Mouse (Mus musculus): ENCODE data around the gene Thoc5. TPM values are rescaled to one million over a fixed set of nuclear protein-coding genes. Genes with fewer than 3 reads are reported as not detected.

Gene Thoc5
- polyA plus RNA-seq, 1 experiment from 2014 or later, result 56.1 TPM

DNA sequence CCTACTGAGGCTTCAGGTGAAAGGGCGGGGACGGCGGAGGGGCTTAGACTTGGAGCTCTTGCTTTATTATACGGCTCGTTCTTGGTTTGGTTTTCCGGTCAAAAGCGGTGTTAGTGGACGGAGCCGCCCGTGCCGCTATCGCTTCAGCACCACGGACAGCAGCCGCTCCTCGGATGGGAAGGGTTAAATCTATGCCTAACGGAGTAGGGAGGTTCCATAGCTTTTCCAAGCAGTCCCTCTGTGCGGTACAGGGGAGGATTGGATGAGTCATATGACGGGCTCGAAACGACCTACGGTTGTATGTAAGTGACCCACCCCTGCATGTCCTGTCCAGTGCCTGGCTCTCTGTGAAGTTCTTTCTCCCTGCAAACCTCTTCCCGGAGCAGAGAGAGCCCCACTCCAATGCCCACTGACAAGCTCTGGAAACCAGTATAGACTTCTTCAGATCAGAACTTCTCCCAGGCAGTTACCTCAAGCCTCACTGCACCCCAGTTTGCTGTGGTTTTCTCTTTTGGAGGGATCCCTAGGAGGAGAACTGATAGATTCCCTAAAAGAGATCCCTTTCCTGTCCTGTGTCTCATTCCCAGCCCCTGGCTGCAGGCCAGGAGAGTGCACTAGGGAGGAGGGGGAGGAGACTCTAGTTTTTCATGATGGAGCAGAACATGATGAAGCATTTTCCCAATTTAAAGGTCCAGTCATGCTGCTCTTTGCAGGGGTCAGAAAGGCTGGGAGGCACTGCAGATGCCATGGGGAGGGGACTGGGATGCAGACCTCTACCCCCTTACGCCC lies 54.3 kb downstream of the Thoc5 start:
- peaks cover 7% of the 10 kb centered on the region; the same call in 1 of the 2 replicates for H3K4me1 ChIP-seq (ENCODE audit: control insufficient read depth, insufficient read depth, low read length)
- H3K27me3 ChIP-seq (ENCODE audit: control insufficient read depth, insufficient read depth, low read length), result peaks cover 67% of the 10 kb centered on the region
- no peak overlapping the region for H3K4me2 ChIP-seq (ENCODE audit: low read depth, low read length)
- no peak for ATAC-seq (replicated peaks; ENCODE audit: insufficient number of reproducible peaks, low FRiP score, low TSS enrichment, low read depth)
- WGBS, result 6% methylated on average over 23 of the region's 23 CpGs
- no peaks in the 10 kb centered on the region for H3K9me3 ChIP-seq (replicated peaks; ENCODE audit: control insufficient read depth, low read length)
- H3K4me3 ChIP-seq (ENCODE audit: low read depth, low read length), result no peak overlapping the region
- H3K9ac ChIP-seq (replicated peaks; ENCODE audit: low read length), result no peak overlapping the region
- no peaks in the 10 kb centered on the region for H3K36me3 ChIP-seq (replicated peaks; ENCODE audit: control insufficient read depth, insufficient read depth, low read depth, low read length)
- H3K27ac ChIP-seq (replicated peaks; ENCODE audit: low read depth, low read length), result no peak overlapping the region
- peak; percentile 87 for DNase-seq (ENCODE audit: low spot score)

DNA sequence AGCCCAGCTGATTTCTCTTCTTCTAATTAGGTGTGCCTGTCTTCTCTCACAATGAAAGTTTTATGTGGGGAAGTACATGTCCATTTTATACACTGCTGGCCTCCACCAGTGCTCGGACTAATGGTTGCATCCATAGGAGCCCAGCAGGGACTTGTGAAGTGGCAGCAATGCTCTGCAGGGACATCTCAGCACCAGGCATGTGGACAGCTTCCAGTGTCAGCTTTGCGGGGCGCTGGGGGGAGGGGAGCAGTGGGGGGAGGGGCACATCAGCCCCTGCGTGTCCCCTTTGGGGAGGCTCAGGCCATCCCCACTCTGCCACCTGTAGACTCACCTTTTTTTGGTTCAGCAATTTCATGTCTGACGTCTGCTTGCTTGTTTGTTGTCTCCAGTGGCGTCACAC lies 58.3 kb downstream of the Thoc5 start:
- no peaks in the 10 kb centered on the region for H3K4me1 ChIP-seq (ENCODE audit: control insufficient read depth, insufficient read depth, low read length)
- no peaks in the 10 kb centered on the region for H3K36me3 ChIP-seq (replicated peaks; ENCODE audit: control insufficient read depth, insufficient read depth, low read depth, low read length)
- no peak overlapping the region for H3K9ac ChIP-seq (replicated peaks; ENCODE audit: low read length)
- H3K27me3 ChIP-seq (ENCODE audit: control insufficient read depth, insufficient read depth, low read length), result peaks cover 35% of the 10 kb centered on the region
- 7% methylated on average over 4 of the region's 6 CpGs for WGBS
- H3K27ac ChIP-seq (replicated peaks; ENCODE audit: low read depth, low read length), result no peak overlapping the region
- ATAC-seq (replicated peaks; ENCODE audit: insufficient number of reproducible peaks, low FRiP score, low TSS enrichment, low read depth), result no peak
- peak; percentile 30 for DNase-seq (ENCODE audit: low spot score)
- H3K4me2 ChIP-seq (ENCODE audit: low read depth, low read length), result no peak overlapping the region
- no peaks in the 10 kb centered on the region for H3K9me3 ChIP-seq (replicated peaks; ENCODE audit: control insufficient read depth, low read length)
- no peak overlapping the region for H3K4me3 ChIP-seq (ENCODE audit: low read depth, low read length)

DNA sequence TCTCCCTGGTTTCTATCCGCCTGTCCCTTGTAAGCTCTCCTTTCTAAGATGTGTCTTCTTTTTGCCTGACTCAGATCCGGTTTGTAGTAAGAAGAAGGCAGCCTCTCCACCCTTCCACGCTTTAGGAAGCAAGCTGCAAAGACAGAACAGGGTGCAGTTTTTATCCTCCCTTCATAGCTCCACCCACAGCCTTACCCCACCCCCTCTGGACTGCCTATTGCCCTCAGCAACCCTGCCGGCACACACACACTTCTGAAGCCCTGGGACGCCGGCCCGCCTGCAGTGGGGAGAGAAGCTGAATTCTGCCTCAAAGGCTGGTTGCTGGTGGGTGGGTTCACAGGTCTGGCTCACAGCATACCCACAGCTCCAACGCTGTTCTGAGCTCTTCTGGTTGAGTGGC lies 58.8 kb downstream of the Thoc5 start:
- Histone ChIP-seq H3K27me3 (ENCODE audit: control insufficient read depth, insufficient read depth, low read length) (peaks cover 30% of the 10 kb centered on the region), H3K27ac (replicated peaks; ENCODE audit: low read depth, low read length) (no peak overlapping the region), H3K4me3 (ENCODE audit: low read depth, low read length) (no peak overlapping the region), H3K36me3 (replicated peaks; ENCODE audit: control insufficient read depth, insufficient read depth, low read depth, low read length) (no peaks in the 10 kb centered on the region), H3K4me2 (ENCODE audit: low read depth, low read length) (no peak overlapping the region), H3K4me1 (ENCODE audit: control insufficient read depth, insufficient read depth, low read length) (no peaks in the 10 kb centered on the region), H3K9ac (replicated peaks; ENCODE audit: low read length) (no peak overlapping the region), H3K9me3 (replicated peaks; ENCODE audit: control insufficient read depth, low read length) (no peaks in the 10 kb centered on the region)
- DNase-seq (ENCODE audit: low spot score) (no peak), ATAC-seq (replicated peaks; ENCODE audit: insufficient number of reproducible peaks, low FRiP score, low TSS enrichment, low read depth) (no peak)
- WGBS, result 0% methylated on average over 8 of the region's 8 CpGs

DNA sequence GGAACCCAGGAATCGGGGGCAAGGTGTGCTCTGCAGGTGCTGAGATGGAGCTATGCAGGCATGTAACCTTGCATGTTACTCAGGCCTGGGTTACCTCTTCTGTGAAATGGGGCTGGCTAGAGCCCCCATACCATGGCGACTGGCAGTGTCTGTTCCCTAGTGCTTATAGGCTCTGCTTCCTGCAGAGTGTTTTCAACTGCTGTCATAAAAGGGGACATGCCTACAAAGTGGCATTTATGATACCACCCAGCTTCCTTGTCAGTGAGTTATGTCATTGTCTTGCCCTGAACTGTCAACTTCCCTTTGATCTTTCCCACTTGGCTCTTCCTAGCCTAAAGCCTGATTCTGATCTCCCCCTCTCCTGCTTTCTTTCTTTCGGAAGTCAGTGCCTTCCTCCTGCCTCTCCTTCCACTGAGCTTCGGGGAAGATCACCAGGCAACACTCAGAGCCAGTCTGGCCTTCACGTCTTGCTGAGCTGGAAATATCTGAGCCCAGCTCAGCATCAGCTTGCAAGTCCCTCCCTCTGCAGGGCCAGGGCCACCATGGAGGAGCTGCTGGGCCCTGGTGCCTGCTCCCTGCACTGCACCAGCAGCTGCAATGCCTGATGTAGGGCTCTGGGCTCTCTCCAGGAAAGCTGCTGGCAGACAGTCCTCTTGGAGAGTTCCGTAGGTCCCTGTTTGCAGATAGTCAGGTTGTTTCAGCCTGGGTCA lies 68.1 kb downstream of the Thoc5 start:
- no peak for ATAC-seq (replicated peaks; ENCODE audit: insufficient number of reproducible peaks, low FRiP score, low TSS enrichment, low read depth)
- no peaks in the 10 kb centered on the region for H3K4me1 ChIP-seq (ENCODE audit: control insufficient read depth, insufficient read depth, low read length)
- 64% methylated on average over 6 of the region's 6 CpGs for WGBS

DNA sequence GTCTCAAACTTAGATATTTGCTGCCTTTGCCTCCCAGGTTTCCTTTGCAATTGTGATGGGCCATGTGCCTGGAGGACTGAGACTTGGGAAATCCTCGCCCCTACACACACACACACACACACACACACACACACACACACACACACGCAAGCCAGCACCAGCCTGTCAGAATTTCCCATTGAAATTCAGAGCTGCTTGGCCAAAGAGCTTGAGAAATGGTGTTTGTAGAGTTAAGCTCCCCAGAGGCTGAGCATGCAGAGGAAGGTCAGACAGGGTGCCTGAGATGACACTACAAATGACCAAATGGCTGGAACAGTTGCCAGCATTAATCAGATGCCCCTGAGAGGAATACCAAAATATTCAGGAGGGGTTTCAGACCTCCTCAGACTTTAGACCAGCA lies 71.2 kb downstream of the Thoc5 start:
- Histone ChIP-seq H3K27ac (replicated peaks; ENCODE audit: low read depth, low read length) (no peak overlapping the region), H3K9ac (replicated peaks; ENCODE audit: low read length) (no peak overlapping the region), H3K4me2 (ENCODE audit: low read depth, low read length) (no peak overlapping the region), H3K9me3 (replicated peaks; ENCODE audit: control insufficient read depth, low read length) (no peaks in the 10 kb centered on the region), H3K4me1 (ENCODE audit: control insufficient read depth, insufficient read depth, low read length) (no peaks in the 10 kb centered on the region), H3K36me3 (replicated peaks; ENCODE audit: control insufficient read depth, insufficient read depth, low read depth, low read length) (no peaks in the 10 kb centered on the region), H3K27me3 (ENCODE audit: control insufficient read depth, insufficient read depth, low read length) (no peaks in the 10 kb centered on the region), H3K4me3 (ENCODE audit: low read depth, low read length) (no peak overlapping the region)
- DNase-seq (ENCODE audit: low spot score), result no peak
- WGBS, result 35% methylated on average over 2 of the region's 2 CpGs
- no peak for ATAC-seq (replicated peaks; ENCODE audit: insufficient number of reproducible peaks, low FRiP score, low TSS enrichment, low read depth)

More for the DNA sequence above, 68.1 kb downstream of the Thoc5 start:
- Histone ChIP-seq H3K27ac (replicated peaks; ENCODE audit: low read depth, low read length) (no peak overlapping the region), H3K27me3 (ENCODE audit: control insufficient read depth, insufficient read depth, low read length) (no peaks in the 10 kb centered on the region), H3K36me3 (replicated peaks; ENCODE audit: control insufficient read depth, insufficient read depth, low read depth, low read length) (no peaks in the 10 kb centered on the region), H3K9ac (replicated peaks; ENCODE audit: low read length) (no peak overlapping the region), H3K4me3 (ENCODE audit: low read depth, low read length) (no peak overlapping the region), H3K9me3 (replicated peaks; ENCODE audit: control insufficient read depth, low read length) (no peaks in the 10 kb centered on the region), H3K4me2 (ENCODE audit: low read depth, low read length) (no peak overlapping the region)
- no peak for DNase-seq (ENCODE audit: low spot score)

DNA sequence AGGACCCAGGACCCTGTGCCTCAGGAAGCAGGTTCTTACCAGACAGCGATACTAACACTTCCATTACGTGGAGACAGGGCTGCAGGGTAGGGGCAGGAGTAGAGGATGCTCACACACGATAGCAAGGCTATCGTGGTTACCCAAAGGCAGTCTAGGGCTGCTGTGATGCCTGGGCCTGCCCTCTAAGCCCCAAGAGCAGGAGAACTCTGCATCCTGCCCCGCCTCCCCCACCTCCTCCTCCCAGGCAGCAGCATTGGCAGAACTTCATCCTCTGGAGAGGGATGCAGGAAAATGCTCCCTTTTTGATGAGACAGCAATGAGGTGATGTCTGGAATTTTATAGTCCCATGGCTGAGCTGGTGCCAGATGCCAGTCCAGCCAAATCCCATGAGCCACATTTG lies 71.8 kb downstream of the Thoc5 start:
- Histone ChIP-seq H3K9ac (replicated peaks; ENCODE audit: low read length) (no peak overlapping the region), H3K9me3 (replicated peaks; ENCODE audit: control insufficient read depth, low read length) (no peaks in the 10 kb centered on the region), H3K27me3 (ENCODE audit: control insufficient read depth, insufficient read depth, low read length) (no peaks in the 10 kb centered on the region), H3K27ac (replicated peaks; ENCODE audit: low read depth, low read length) (no peak overlapping the region), H3K4me3 (ENCODE audit: low read depth, low read length) (no peak overlapping the region), H3K36me3 (replicated peaks; ENCODE audit: control insufficient read depth, insufficient read depth, low read depth, low read length) (no peaks in the 10 kb centered on the region), H3K4me1 (ENCODE audit: control insufficient read depth, insufficient read depth, low read length) (no peaks in the 10 kb centered on the region), H3K4me2 (ENCODE audit: low read depth, low read length) (no peak overlapping the region)
- ATAC-seq (replicated peaks; ENCODE audit: insufficient number of reproducible peaks, low FRiP score, low TSS enrichment, low read depth) (no peak), DNase-seq (ENCODE audit: low spot score) (no peak)
- 82% methylated on average over 5 of the region's 5 CpGs for WGBS

DNA sequence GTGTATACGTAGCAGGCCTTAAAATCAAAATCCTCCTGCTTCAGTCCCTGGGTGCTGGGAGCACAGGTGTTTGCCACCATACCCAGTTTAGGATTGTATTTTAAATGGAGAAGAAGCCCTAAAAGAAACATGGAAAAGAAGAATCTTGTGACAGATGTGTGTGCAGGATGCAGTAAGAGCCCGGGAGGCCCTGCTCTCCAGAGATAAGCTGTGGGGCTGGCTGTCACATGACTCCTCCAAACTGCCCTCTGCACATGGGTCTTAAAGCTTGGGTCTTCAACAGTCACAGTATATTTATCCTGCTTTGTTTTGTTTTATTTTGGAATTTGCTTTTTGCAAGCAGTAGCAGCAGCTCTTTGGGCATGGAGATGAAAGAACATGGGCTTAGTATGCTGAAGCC lies 72.4 kb downstream of the Thoc5 start:
- WGBS, result 52% methylated on average over 2 of the region's 2 CpGs
- Histone ChIP-seq H3K4me3 (ENCODE audit: low read depth, low read length) (no peak overlapping the region), H3K27me3 (ENCODE audit: control insufficient read depth, insufficient read depth, low read length) (no peaks in the 10 kb centered on the region), H3K4me2 (ENCODE audit: low read depth, low read length) (no peak overlapping the region), H3K9me3 (replicated peaks; ENCODE audit: control insufficient read depth, low read length) (no peaks in the 10 kb centered on the region), H3K36me3 (replicated peaks; ENCODE audit: control insufficient read depth, insufficient read depth, low read depth, low read length) (no peaks in the 10 kb centered on the region), H3K4me1 (ENCODE audit: control insufficient read depth, insufficient read depth, low read length) (no peaks in the 10 kb centered on the region), H3K9ac (replicated peaks; ENCODE audit: low read length) (no peak overlapping the region), H3K27ac (replicated peaks; ENCODE audit: low read depth, low read length) (no peak overlapping the region)
- ATAC-seq (replicated peaks; ENCODE audit: insufficient number of reproducible peaks, low FRiP score, low TSS enrichment, low read depth), result no peak
- no peak for DNase-seq (ENCODE audit: low spot score)

DNA sequence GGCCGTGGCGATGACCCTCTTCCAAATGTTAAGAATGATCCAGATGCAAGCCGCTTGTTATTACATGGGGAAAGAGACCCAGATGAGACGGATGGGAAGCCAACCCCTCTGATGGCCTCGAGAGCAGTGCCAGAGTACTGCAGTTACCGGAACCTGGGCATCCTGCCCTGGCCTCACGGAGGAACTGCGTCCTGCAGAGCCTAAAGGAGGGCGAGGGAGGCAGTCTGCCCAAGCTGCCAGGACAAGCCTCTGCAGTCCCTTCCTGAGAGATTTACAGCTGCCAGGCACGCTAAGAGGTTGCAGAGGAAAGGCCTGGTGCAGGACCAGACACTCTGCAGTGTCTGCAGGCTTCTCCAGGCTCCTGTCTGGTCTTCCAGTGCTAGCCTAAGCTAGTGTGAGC lies 73.3 kb downstream of the Thoc5 start:
- no peak overlapping the region for H3K4me3 ChIP-seq (ENCODE audit: low read depth, low read length)
- DNase-seq (ENCODE audit: low spot score) (no peak), ATAC-seq (replicated peaks; ENCODE audit: insufficient number of reproducible peaks, low FRiP score, low TSS enrichment, low read depth) (no peak)
- H3K36me3 ChIP-seq (replicated peaks; ENCODE audit: control insufficient read depth, insufficient read depth, low read depth, low read length), result no peaks in the 10 kb centered on the region
- H3K4me1 ChIP-seq (ENCODE audit: control insufficient read depth, insufficient read depth, low read length), result no peaks in the 10 kb centered on the region
- H3K4me2 ChIP-seq (ENCODE audit: low read depth, low read length), result no peak overlapping the region
- no peak overlapping the region for H3K27ac ChIP-seq (replicated peaks; ENCODE audit: low read depth, low read length)
- WGBS, result 69% methylated on average over 10 of the region's 10 CpGs
- H3K9ac ChIP-seq (replicated peaks; ENCODE audit: low read length), result no peak overlapping the region
- no peaks in the 10 kb centered on the region for H3K9me3 ChIP-seq (replicated peaks; ENCODE audit: control insufficient read depth, low read length)
- H3K27me3 ChIP-seq (ENCODE audit: control insufficient read depth, insufficient read depth, low read length), result no peaks in the 10 kb centered on the region
